Mouse (Mus musculus): ENCODE results near the gene Ly6g5c.

Gene Ly6g5c

DNA sequence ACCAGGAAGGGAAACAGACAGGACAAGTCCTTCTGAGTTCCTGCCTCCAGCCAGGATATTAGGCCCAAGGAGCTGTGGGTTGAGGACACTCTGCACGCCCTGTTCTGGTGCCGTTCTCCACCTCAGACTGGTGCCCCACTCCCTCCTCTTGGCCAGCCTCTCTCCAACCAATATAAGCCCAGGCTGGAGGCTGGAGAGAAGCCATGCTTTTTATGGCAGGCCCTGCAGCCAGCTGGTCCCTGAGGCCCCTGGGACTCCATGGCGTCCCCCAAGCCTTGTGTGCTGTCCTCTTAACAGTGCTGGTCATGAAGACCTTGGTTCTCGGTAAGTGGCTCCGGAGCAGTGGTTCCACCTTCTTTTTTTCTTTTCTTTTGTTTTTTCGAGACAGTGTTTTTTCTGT lies at the start of gene Ly6g5c:
Gene Ly6g5c, plus strand, starts transcription at position 183 of the 400 bp plus-strand sequence.
- in situ Hi-C loops (cut with MseI, MboI): loop anchor here (5.0 to 25.0 kb wide), 2 partner anchors 86 to 96 kb away; partner anchors contain the start of genes Vars (in 1 of the 2) and Vwa7 (in 1 of the 2)

DNA sequence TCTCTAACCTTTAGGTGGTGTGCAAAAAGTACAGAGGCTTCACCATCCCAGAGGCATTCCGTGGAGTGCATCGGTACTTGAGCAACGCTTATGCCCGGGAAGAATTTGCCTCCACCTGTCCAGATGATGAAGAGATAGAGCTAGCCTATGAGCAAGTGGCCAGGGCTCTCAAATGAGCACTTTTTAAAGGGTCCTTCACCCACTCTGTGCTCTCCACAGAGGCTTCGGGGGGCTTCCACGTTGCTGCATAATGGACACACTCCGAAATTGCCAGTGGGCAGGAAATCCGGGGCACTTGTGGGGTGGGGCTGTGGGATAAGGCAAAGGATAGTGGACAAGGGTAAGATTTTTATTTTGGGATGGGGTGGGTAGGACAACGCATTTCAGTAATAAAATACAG lies 49.8 kb upstream of the Ly6g5c start:
- in situ Hi-C loops (cut with MseI, MboI): no loop called here

DNA sequence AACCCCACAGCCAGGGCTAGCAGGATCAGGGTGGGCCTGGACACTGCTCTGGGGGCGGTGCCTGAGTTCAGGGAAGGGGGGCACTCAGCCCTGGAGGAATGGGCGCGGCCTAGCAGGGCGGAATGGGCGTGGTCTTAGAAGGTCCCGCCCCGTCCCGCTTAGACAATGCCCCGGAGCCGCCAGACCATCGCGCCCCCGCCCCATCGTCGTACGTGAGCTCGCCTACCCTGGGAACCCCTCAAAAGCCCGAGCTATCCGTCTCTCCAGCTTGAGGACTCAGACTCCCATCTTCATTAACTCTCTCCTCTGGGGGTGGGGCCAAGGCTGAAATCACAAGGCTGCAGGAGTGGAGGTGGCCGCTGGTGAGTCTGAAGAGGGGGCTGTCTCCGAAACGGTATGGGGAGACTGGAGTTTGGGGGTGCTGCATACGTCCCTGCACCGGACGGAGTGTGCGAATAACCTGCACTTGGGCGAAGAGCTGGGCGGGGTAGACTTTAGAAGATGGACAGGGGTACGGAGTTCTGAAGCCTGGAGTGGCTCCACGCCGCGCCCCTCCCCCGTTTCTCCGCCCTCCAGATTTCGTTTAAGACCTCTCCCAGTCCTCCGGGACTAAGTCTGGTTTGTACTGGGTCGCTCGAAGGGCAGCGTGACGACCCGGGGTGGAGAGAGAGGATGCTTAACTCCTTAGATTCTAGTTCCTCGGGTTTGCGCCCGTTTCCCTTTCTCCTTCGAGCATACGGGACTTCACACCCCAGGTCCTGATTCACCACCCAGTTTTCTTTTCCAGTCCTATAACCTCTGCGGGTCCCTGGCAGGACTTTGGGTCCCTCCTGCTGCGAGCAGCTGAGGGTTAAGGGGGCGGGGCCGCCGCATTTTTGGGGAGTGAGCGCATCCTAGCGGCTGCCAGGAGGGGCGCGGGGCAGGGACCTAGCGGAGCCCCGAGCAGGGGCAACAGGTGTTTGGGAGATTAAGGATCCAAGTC lies 48.9 kb upstream of the Ly6g5c start, which contains the start of gene Ddah2:
Gene Ddah2, plus strand, starts transcription at position 125 of the 982 bp plus-strand sequence.
- in situ Hi-C loops (cut with MseI, MboI): no loop called here

DNA sequence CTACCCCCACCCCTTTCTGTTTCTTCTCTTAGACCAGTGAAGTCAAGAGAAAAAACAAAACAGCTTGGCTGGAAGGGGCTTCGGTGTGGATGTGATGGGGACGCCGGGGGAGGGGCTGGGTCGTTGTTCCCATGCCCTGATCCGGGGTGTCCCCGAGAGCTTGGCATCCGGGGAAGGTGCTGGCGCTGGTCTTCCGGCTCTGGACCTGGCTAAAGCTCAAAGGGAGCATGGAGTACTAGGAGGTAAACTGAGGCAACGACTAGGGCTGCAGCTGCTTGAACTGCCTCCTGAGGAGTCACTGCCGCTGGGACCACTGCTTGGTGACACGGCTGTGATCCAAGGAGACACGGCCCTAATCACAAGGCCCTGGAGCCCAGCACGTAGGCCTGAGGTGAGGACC lies 48.0 kb upstream of the Ly6g5c start:
- in situ Hi-C loops (cut with MseI, MboI): no loop called here

DNA sequence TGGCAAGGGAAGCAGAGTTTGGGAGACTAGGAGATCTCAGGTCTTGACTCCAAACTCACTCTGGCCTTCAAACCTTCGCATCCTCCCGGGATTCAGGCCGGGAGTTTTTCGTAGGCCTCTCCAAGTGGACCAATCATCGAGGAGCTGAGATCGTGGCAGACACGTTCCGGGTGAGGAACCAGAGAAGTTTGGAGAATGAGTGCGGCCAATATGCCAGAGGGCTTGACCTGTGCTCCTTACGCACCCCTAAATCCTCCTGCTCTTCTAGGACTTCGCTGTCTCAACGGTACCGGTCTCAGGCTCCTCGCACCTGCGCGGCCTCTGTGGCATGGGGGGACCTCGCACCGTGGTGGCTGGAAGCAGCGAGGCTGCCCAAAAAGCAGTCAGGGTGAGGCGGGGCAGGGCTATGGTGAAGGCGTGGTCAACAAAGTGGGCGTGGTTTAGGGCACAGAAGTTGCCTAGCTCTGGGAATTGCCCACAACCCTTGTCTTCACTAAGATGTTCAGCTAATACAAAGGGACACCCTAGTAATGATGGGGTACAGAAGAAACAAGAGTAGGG lies 47.3 kb upstream of the Ly6g5c start:
- in situ Hi-C loops (cut with MseI, MboI): no loop called here

DNA sequence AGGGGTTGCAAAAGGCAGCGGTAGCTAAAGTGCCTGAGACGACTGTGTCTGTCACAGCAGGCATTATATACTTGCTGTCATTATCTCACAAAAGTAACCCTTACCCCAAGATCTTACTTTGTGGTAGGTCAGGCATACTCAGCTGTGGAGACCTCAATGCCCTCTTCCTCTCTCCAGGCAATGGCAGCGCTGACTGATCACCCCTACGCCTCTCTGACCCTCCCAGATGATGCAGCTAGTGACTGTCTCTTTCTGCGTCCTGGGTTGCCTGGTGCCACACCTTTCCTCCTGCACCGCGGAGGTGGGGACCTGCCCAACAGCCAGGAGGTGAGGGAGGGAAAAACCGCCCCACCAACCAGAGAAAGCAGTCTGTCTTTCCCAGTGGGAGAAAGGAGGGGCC lies 46.8 kb upstream of the Ly6g5c start:
- in situ Hi-C loops (cut with MseI, MboI): no loop called here

DNA sequence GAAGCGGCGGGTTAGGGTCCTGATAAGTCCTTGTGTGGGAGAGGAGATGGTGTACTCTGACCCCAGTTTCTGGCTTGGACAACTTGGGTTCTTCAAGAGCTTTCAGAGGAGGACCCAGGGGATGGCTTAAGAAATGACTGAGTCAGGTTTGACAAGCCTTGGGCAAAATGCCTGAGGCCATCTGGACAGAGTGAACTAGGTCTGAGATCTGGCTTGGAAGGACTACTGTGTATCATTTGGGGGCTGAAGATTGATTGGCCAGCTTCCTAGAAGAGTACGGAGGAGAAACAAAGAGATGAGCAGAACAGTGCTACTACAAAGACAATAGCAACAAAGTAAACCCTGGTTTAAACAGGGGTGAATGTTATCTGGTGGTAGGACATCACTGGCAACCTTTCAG lies 44.6 kb upstream of the Ly6g5c start:
- in situ Hi-C loops (cut with MseI, MboI): no loop called here

DNA sequence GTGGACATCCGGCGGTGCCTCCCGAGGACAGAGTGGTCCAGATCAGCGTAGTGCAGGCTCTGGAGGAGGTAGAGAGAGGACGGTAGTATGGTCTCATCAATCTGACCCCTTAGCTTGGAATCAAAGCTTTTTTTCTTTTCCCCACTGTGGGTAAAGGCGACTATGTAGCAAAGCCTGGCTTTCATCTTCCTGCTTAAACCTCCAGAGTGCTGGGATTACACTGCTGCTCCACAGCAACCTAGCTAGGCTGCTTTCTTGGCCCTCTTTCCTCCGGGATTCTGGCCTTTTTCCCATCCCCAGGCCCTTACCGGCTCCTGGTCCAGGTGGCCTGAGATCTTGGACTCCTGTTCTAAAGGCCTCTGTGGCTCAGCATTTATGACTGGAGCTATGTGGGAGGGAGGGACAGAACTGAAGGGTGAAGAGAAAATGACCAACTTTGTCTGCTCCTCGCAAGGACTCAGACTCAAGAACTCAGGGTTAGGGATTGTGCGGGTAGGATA lies 43.7 kb upstream of the Ly6g5c start:
- in situ Hi-C loops (cut with MseI, MboI): no loop called here

DNA sequence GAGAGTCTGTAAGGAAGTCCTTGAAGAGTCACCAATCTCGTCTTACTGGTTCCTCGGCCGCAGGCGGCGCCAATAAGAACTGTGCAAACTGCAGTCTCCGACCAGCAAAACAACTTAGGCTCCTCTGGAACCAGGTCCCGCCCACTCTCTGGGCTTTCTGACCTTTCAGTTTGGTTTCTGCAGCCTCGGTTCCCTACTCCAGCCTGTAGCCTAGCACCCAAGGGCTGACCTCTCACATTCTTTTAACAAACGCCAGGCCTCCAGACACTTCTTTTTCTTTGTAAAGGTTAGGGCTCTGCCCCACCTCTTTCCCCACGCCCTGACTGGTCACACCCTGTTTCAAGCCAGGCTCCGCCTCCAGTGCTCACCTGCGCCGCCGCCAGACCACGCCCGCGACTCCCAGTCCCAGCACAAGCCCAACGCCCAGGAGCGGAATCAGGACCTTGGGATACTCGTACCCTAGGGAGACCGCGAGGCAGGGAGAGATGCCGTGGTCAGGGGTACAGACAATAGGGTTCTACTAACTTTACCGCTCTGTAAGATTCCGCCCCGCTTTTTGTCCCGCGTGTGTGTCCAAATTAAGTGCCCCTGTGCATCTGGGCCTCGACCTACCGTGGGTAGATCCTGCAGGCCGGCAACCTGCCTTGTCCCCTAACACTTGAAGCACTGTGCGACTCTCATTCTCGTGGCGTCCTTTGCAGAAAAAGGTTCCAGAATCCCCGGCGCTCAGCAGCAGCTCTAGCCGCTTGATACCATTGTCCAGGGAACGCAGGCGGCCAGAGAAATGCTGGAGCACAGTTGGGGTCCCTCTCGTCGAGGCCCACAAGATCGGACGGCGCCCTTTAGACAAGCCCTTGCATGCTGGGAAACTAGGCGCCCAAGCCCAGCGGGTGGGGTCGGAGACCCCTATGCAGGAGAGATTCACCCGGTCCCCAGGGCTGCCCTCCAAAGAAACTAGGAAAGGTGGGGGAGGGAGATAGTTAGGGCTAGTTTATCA lies 42.8 kb upstream of the Ly6g5c start, which contains the start of gene Ly6g6c:
Gene Ly6g6c, plus strand, starts transcription at position 438 of the 997 bp plus-strand sequence.
- in situ Hi-C loops (cut with MseI, MboI): no loop called here

DNA sequence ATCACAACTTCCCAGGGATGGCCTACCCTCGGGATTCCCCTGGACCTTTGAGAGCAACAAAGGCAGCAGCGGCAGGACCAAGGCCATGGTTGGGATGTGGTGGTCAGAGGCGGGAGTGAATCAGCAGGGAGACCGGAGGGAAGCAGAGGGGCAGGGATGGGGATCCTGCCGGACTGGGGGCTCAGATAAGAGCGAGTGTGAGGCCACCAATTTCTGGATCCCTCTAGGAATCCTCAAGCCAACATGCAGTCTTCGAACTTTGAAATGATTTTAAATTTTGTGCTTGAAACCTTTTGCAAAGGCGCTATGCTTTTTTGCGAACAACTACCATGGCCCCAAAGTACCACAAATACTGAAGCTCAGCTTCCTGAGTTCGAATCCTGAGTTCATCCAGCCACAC lies 42.0 kb upstream of the Ly6g5c start, which contains the start of gene Mpig6b:
Gene Mpig6b, minus strand, starts transcription at position 101 of the 400 bp plus-strand sequence.
- in situ Hi-C loops (cut with MseI, MboI): no loop called here

DNA sequence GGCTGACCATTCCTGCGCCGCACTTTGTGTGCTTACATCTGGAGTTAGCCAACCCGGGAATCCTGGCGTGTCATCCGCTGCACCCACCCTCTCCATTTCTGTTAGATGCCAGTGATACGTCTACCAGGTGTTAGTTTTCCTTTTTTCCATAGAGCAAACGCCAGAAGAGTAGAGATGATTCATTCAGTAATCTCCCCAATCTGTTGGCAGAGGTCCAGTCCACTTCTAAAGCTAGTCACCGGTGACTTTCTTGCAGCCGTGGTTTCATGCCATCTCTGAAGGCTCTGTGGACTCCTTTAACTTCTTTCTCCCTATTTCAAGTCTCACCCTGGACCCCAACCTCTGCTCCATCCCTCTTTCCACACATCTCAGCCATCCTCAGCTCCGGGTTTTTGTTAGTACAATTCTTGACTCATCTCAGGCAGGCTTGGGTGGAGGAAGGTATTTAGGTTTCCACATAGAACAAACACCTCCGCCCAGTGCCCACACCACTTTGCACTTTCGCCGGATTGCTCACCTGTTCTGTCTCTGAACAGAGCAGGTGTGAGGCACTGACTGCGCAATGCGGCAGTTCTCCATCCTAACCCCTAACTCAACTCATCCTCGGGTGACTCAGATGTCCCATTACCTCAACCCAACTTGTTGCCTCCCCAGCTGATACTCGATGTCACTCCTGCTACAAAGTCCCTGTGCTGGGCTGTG lies 39.7 kb upstream of the Ly6g5c start:
- in situ Hi-C loops (cut with MseI, MboI): no loop called here

DNA sequence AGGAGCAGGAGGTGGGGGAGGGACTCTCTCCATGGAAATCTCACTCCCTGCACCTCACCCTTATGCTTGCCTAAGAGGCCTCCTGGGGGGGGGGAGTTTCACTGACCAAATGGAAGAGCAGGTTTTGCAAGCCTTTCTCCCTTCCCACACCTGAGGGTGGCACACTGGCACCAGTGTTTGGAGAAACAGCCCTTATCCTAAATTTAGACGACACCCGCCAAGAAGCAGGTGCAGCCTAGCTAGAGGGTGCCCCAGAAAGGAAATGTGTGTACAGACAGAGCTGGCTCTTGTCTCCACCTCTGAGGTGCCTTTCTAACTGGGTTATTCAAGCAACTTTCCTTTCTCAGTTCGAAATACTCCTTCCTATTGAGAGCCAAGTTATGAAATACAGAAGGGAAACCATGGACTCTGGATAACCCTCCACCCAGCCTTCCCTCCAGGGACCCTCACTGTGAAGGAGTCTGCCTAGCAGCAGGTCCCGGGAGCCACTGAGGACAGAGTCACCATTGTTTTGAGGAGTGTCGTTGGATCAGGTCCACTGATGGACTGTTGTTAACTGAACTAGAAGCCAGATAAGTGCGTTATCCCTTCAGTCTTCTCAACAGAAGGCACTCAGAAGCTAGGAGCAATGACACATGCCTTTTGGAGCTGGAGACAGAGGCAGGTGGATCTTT lies 37.4 kb upstream of the Ly6g5c start:
- in situ Hi-C loops (cut with MseI, MboI): no loop called here

DNA sequence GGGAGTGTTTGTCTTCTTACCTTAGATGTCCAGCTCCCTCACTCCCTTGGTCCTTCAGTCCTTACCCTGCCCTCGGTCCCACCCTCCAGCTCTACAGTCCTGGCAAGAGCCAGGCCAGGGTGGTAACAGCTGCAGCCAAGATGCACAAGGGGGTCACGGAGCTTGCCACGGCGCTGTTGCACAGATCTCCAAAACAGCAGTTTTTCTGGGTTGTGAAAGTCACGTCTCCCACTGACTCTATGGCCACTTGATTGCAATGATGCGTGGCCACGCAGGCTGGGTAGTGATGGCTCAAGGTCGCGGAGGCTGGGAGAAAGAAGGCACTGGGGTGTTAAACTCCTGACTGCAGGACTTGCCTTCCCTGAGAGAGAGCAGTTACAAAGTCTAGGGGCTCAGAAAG lies 36.6 kb upstream of the Ly6g5c start:
- in situ Hi-C loops (cut with MseI, MboI): no loop called here

DNA sequence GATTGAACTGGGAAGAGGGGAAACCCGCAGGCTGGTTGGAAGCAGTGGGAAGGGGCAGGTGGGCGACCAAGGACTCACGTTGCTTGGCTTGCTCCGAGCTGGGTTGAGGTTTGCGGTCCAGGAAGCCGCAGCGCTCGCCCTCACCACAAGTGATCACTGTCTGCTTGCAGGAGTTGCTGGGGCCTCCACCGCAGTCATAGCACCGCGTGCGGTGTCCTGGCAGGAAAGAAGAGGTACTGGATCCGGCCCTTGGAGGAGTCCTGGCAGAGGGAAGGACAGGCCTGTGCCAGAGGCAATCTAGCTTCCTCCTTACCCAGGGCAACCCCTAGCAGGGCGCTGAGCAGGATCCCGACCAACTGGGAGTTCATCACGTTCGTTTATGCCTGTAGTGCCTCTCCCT lies 34.0 kb upstream of the Ly6g5c start:
- in situ Hi-C loops (cut with MseI, MboI): no loop called here

DNA sequence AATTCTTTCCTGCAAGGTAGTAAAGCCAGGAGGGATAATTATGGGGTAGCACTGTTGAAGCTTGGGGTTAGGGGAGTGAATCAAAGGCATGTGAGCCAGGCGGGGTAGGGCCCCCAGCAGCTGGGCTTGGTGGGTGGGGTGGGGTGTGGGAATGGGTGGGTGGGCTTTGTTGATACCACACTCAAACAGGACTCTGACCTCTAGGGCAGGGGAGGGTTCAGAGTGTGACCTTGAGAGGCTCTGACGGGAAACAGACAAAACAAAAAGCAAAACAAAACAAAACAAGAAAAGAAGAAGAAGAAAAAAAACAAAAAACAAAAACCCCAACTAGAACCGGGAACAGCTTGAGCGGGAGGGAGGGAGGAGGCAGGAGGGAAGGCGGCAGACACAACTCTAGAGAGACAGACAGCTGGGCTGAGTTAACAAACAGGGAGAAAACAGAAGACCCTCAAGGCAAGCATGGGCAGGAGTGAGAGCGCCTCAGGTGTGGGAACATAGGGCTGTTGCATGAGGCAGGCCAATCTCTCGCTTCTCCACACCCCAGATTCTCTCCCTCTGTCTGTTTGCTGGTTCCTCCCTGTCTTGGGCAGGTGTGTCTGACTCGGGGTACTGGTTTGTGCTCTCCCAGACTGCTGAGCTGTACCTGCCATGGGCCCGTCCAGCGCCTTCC lies 31.4 kb upstream of the Ly6g5c start, which contains the start of gene Ly6g6e:
Gene Ly6g6e, plus strand, starts transcription at position 396 of the 670 bp plus-strand sequence.
- in situ Hi-C loops (cut with MseI, MboI): no loop called here

DNA sequence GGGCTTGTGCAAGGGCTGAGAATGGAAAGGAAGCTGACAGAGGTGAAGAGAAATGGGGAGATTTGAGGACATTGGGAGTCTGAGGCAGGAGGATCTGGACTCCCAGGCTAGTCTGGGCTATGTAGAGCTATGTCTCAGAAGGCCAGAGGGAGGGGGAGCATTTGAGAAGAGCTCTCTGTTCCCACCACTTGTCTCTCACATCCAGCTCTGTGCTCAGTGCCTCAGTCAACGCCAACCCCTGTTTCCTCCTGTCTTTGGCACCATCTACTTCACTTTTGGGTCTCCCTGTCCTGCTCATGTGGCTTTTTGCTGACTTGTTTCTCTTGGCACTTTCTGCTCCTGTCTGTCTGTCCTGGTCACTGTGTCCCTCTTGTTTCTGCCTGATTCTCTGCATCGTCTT lies 30.8 kb upstream of the Ly6g5c start:
- in situ Hi-C loops (cut with MseI, MboI): no loop called here

DNA sequence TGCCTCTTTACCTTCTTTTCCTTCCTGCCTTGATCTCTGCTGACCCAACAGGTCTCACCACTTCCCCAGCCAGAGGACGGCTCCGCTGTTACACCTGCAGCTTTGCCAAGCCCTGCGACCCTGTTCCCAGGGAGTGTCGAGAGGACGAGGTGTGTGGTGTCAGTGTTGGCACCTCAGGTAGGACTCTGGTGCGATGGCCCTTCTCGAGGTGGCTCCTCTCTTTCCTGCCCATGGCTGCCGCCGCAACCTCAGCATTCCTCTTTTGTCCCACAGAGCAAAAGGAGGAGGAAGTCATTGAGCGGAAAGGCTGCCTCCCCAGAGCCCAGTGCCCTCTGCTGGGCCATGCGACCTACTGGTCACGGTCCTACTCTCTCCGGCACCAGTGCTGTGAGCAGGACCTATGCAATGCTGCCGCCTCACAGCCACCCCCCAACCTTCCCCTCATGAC lies 30.3 kb upstream of the Ly6g5c start, which contains the start of gene Ly6g6d:
Gene Ly6g6d, minus strand, starts transcription at position 280 of the 448 bp plus-strand sequence.
- in situ Hi-C loops (cut with MseI, MboI): no loop called here

DNA sequence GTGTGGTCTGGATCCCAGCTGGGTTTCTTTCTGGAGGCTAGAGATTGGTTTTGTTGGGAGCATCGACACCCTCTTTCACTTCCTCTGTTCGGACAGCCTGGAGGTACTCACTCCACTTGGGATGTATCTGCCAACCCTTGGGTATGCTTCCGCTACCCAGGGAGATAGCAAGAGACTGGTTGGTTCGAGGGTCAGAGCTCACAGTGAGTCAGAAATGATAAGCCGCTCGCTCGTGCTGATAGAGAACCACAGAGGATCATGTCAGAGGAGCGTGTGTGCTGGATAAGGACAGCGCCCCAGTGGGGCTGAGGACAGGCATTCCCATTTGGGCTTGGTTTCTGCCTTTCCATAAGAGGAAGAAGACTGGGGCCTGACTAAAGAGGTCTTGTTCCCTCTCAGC lies 28.3 kb upstream of the Ly6g5c start:
- in situ Hi-C loops (cut with MseI, MboI): no loop called here

DNA sequence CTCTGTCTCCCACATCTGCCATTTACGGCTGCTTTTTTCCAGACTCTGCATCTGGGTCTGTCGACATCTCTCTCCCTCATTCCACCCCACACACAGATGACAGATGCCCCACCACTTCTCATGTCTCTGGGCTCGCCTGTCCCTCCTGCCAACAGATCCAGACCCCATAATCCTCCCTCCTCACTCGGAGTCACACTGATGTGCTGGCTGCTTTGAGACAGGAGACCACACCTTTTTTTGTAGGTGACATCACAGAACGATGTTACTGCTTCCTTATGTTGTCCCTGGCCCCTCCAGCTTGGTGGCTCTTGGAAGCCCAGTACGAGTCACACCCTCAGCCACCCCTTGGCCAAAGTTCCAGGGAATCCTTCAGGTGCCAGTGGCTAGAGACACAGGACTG lies 27.8 kb upstream of the Ly6g5c start:
- in situ Hi-C loops (cut with MseI, MboI): no loop called here

All from mouse trophoblast stem cell (cell line).